Mouse (Mus musculus): Measurements from ENCODE around the gene Fcna. TPM values are rescaled to one million over a fixed set of nuclear protein-coding genes. Genes with fewer than 3 reads are reported as not detected.

The Fcna gene
- polyA plus RNA-seq, 1 experiment: not detected

DNA sequence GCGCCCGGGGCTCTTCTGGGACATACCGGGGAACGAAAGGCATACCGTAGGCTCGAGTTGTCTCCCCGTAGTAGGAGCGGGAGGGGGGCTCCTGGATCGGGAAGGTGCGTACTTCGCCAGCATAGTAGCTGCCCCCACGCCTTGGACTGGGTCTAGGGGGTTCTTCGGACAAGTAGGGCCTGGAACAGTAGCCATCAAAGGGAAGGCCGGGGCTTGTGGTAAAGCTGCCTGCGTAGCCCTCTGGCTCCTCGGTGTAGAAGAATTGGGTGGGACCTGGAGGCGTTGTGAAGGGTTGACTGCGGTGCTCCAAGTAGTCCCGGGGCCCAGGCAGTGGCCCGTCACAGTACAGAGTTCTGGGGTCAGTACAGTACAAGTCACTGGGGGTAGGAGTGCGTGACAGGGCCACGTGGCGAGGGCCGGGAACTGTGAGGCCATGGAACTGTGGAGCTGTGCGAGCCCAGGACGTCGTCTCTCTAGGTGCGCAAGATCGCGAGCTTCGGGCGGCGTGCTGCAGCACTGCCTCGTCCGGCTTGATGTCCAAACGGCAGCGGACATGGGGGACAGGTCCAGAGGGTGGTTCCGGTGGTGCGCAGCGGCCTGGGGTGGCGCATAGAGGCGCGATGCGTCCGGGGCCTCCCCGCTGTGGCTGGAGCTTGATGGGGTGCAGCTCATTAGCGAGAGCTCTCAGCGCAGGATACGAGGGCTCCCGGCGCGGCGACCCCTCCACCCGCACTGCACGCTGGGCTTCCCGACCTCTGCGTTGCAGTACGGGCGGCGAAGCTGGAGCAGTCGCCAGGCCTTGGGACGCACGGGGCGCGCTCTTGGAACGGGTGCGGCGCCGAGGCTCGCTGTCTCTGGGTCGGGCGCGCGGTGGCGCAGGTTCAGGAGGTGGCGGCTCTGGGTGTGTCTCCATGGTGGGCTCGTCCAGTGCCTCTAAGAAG, 48.8 kb downstream of the Fcna start:
- Histone ChIP-seq H3K9ac (ENCODE audit: low read depth, poor library complexity, severe bottlenecking) (peak overlapping the region; percentile 15; the same call in 1 of the 2 replicates), H3K36me3 (ENCODE audit: control insufficient read depth, insufficient read depth, low read length, poor library complexity, severe bottlenecking) (no peaks in the 10 kb centered on the region), H3K9me3 (replicated peaks; ENCODE audit: control insufficient read depth, insufficient read depth, low read length, poor library complexity, severe bottlenecking) (no peaks in the 10 kb centered on the region), H3K4me1 (ENCODE audit: control insufficient read depth, insufficient read depth, low read length) (peaks cover 2% of the 10 kb centered on the region), H3K27me3 (ENCODE audit: control insufficient read depth, insufficient read depth, low read length, poor library complexity, severe bottlenecking) (peaks cover 5% of the 10 kb centered on the region; the same call in 1 of the 2 replicates), H3K27ac (ENCODE audit: insufficient read depth, low read length) (no peak overlapping the region), H3K4me3 (ENCODE audit: low read depth, low read length) (peak overlapping the region; percentile 24)
- TF ChIP-seq POLR2A (IDR thresholded peaks at IDR 0.05; ENCODE audit: insufficient read depth, low read length) (no peak), EP300 (IDR thresholded peaks at IDR 0.05; ENCODE audit: insufficient read depth, low read depth, low read length) (no peak), CTCF (IDR thresholded peaks at IDR 0.05; ENCODE audit: low read depth, low read length) (no peak)

DNA sequence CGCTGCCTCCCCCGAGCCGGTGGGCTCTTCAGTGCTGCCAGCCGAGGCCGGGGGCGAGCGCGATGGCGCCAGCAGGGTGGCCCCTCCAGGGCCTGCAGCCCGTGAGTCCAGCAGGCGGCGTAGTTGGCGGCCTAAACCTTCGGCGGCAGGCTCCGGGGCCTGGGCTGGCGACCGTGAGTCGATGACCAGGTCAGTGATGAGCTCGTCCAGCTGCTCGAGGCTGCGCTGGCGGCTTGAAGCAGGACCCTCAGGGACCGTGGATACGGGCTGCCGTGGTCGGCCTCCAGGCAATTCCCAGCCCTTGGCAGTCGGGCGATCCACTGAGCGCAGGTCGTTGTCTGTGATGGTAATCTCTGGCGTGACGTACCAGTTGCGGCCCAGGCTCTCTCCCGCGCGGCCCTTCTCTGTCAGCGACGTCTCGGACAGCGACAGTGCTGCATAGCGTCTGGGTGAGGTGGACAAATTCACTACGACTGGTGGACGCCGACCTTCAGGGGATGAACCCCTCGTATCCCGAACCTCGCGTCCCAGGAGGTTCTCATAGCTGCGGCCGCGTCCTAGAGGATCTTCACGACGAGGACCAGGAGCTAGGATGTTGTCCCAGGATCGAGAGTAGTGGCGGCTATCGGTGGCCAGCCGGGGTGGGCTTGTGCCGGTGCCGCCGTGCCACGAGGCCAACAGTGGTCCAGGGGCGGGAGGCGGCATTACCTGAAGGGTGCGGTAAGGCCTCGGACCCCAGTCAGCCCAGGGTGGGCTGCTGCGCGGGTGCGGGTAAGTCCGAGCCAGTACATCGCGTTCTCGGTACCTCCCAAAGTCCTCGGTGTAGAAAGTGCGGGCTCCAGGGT, 49.7 kb downstream of the Fcna start:
- peaks cover 2% of the 10 kb centered on the region for H3K4me1 ChIP-seq (ENCODE audit: control insufficient read depth, insufficient read depth, low read length)
- peaks cover 5% of the 10 kb centered on the region; the same call in 1 of the 2 replicates for H3K27me3 ChIP-seq (ENCODE audit: control insufficient read depth, insufficient read depth, low read length, poor library complexity, severe bottlenecking)
- no peaks in the 10 kb centered on the region for H3K36me3 ChIP-seq (ENCODE audit: control insufficient read depth, insufficient read depth, low read length, poor library complexity, severe bottlenecking)
- H3K27ac ChIP-seq (ENCODE audit: insufficient read depth, low read length): no peak overlapping the region
- H3K4me3 ChIP-seq (ENCODE audit: low read depth, low read length): peak overlapping the region; percentile 3; the same call in 1 of the 2 replicates
- TF ChIP-seq CTCF (IDR thresholded peaks at IDR 0.05; ENCODE audit: low read depth, low read length) (peak; percentile 13), EP300 (IDR thresholded peaks at IDR 0.05; ENCODE audit: insufficient read depth, low read depth, low read length) (no peak), POLR2A (IDR thresholded peaks at IDR 0.05; ENCODE audit: insufficient read depth, low read length) (no peak)
- H3K9ac ChIP-seq (ENCODE audit: low read depth, poor library complexity, severe bottlenecking): no peak overlapping the region
- no peaks in the 10 kb centered on the region for H3K9me3 ChIP-seq (replicated peaks; ENCODE audit: control insufficient read depth, insufficient read depth, low read length, poor library complexity, severe bottlenecking)

DNA sequence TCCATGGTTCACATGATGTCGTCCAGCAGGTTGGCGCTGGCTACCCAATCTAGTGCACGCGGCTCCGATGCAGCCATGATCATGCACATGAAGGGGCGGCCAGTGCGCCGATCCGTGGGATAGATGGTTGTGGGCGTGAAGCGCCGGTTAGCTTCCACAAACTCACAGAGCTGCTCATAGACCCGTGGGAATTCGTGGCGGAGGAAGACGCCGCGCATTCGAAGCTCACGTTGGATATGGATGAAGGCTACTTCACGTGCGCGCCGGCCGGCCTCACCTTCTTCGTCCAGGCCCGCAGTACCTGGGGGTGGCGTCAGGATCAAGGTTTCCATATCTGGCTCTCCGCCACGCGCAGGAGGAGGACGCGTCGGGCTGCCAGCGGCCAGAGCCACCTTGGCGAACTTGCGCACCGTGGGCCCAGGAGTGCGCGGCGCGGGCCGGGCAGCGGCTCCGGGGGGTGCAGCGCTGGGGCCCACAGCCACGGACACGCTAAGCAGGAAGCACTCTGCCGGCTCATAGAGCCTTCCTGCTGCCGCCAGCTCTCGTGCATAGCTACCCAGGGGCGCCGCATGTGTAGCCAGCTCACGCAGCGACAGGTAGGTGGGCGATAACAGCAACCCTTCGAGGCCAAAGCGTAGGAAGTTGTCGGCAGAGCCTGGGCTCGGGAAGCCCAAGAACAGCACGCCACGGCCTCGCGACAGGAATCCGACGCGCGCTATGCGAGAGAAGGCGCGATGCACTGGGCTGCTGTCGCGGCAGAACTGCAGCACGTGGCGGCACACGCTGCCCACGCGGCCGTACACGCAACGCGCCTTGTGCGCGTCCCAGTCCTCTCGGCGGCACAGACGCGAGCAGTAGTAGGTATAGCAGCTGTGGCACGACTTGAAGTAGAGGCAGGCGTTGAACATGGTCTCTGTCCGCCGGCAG, 50.6 kb downstream of the Fcna start:
- H3K9ac ChIP-seq (ENCODE audit: low read depth, poor library complexity, severe bottlenecking): no peak overlapping the region
- H3K9me3 ChIP-seq (replicated peaks; ENCODE audit: control insufficient read depth, insufficient read depth, low read length, poor library complexity, severe bottlenecking): no peaks in the 10 kb centered on the region
- H3K36me3 ChIP-seq (ENCODE audit: control insufficient read depth, insufficient read depth, low read length, poor library complexity, severe bottlenecking): no peaks in the 10 kb centered on the region
- TF ChIP-seq POLR2A (IDR thresholded peaks at IDR 0.05; ENCODE audit: insufficient read depth, low read length): no peak
- TF ChIP-seq CTCF (IDR thresholded peaks at IDR 0.05; ENCODE audit: low read depth, low read length): no peak
- no peak for TF ChIP-seq EP300 (IDR thresholded peaks at IDR 0.05; ENCODE audit: insufficient read depth, low read depth, low read length)
- peak overlapping the region; percentile 1 for H3K4me3 ChIP-seq (ENCODE audit: low read depth, low read length)
- peaks cover 5% of the 10 kb centered on the region; the same call in 1 of the 2 replicates for H3K27me3 ChIP-seq (ENCODE audit: control insufficient read depth, insufficient read depth, low read length, poor library complexity, severe bottlenecking)
- H3K4me1 ChIP-seq (ENCODE audit: control insufficient read depth, insufficient read depth, low read length): peaks cover 2% of the 10 kb centered on the region
- no peak overlapping the region for H3K27ac ChIP-seq (ENCODE audit: insufficient read depth, low read length)

DNA sequence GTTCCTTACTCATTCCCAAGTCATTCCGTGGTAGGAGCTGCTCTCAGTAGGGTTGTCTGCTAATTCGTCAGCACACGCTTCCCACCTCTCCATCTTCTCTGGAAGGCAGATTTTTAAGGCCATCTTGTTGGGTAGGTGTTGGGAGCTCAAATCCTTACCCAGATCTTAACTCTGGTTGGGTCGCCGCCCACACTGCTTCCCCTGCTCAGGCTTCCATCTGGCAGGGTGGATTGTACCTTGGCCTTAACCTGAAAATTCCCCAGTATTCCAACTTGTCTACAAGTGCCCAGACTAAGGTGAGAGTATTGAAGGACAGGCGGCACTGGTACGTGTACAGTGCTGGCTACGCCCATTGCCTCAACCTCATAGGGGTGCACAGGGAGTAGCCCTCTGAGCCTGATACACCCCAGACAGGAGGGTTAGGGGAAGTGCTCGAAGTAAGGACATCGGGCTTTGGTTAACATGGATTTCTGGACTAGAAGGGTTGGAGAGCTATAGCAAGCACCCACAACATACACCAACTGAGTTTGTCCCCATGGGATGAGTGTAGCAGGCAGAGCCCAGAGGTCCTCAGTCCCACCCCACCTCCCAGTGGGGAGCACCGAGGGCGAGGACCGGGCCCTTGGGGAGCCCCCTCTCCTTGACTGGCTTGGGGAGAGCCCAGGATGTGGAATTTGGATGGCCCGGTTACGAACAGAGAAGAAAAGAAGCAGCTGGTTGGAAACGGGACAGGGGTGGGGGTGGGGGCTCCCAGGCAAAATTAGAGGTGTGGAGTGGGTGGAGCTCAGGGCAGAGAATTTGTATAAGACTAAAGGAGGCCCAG, 51.6 kb downstream of the Fcna start:
- H3K9me3 ChIP-seq (replicated peaks; ENCODE audit: control insufficient read depth, insufficient read depth, low read length, poor library complexity, severe bottlenecking): no peaks in the 10 kb centered on the region
- peaks cover 5% of the 10 kb centered on the region; the same call in 1 of the 2 replicates for H3K27me3 ChIP-seq (ENCODE audit: control insufficient read depth, insufficient read depth, low read length, poor library complexity, severe bottlenecking)
- no peak for TF ChIP-seq EP300 (IDR thresholded peaks at IDR 0.05; ENCODE audit: insufficient read depth, low read depth, low read length)
- TF ChIP-seq POLR2A (IDR thresholded peaks at IDR 0.05; ENCODE audit: insufficient read depth, low read length): no peak
- TF ChIP-seq CTCF (IDR thresholded peaks at IDR 0.05; ENCODE audit: low read depth, low read length): no peak
- H3K4me1 ChIP-seq (ENCODE audit: control insufficient read depth, insufficient read depth, low read length): peaks cover 2% of the 10 kb centered on the region
- 0 out of 2 replicates have a peak overlapping the region, but pooled peaks have one; percentile 64 for H3K9ac ChIP-seq (ENCODE audit: low read depth, poor library complexity, severe bottlenecking)
- H3K27ac ChIP-seq (ENCODE audit: insufficient read depth, low read length): no peak overlapping the region
- H3K36me3 ChIP-seq (ENCODE audit: control insufficient read depth, insufficient read depth, low read length, poor library complexity, severe bottlenecking): no peaks in the 10 kb centered on the region
- H3K4me3 ChIP-seq (ENCODE audit: low read depth, low read length): no peak overlapping the region
